In the genomic region with DNA sequence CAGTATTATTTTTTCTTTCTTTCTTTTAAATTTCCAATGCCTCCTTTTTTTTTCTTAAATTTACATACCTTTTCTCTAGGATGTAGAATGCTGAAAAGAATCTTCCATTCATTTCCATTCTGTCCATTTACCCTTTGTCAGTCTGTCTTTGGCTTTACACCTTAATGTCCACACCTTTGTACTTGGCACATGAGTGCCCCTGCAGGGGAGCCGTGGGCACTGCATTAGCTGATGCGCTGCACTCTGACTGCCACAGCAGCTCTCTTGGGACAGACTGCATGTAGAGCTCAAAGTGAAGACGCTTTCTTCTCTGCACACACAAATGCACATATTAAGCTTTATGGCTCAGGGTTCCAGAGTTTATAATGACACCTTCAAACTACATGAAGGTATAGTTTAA, we compare ENCODE assay signal across 10 mouse cellular contexts.
DNase-seq lines count a peak whose midpoint lies in the region; ATAC-seq and TF ChIP-seq lines count a peak whose summit lies in the region.
"Had no signal": no experiment of that assay in that cellular context is flagged by ENCODE, and none has a peak within 500 bp of the region (broad histone marks: within the 10 kb centered on the region; RNA-seq: fewer than 3 reads in every experiment).

No protein-coding gene starts in this region.

- peak; percentile 55 for TF ChIP-seq CTCF in lung, postnatal 0 days (IDR thresholded peaks at IDR 0.05)
- TF ChIP-seq CTCF in Patski (IDR thresholded peaks at IDR 0.05), result peak; percentile 53

- POLR2A ChIA-PET in Patski (lab: Charles Lee), result no interaction called here

- CTCF ChIA-PET in Patski (lab: Charles Lee), result no interaction called here

- no peak overlapping the region for H3K27ac ChIP-seq in lung, postnatal 0 days (ENCODE audit: low read length)
- H3K27ac ChIP-seq in hindbrain, embryonic 10.5 days, result no peak overlapping the region
- H3K27ac ChIP-seq: hindbrain, embryonic 15.5 days had no signal

- intact Hi-C loops in heart, postnatal 14 days (cut with DNase I), result no loop called here

- no peaks in the 10 kb centered on the region for H3K36me3 ChIP-seq in lung, postnatal 0 days (ENCODE audit: insufficient read depth, low read length)
- no peaks in the 10 kb centered on the region for H3K36me3 ChIP-seq in hindbrain, embryonic 10.5 days
- H3K36me3 ChIP-seq: hindbrain, embryonic 15.5 days had no signal

- H3K9me3 ChIP-seq in lung, postnatal 0 days (ENCODE audit: low read length), result no peaks in the 10 kb centered on the region
- no peaks in the 10 kb centered on the region for H3K9me3 ChIP-seq in hindbrain, embryonic 10.5 days
- H3K9me3 ChIP-seq: hindbrain, embryonic 15.5 days had no signal

- H3K4me1 ChIP-seq in lung, postnatal 0 days (ENCODE audit: insufficient read depth, low read depth, low read length), result no peaks in the 10 kb centered on the region
- H3K4me1 ChIP-seq in hindbrain, embryonic 10.5 days (replicated peaks), result no peaks in the 10 kb centered on the region
- H3K4me1 ChIP-seq: hindbrain, embryonic 15.5 days had no signal

- ATAC-seq in lung, postnatal 0 days, result no peak
- ATAC-seq in Patski, result no peak

- TF ChIP-seq EP300 in lung, postnatal 0 days (IDR thresholded peaks at IDR 0.05), result no peak

- no peak overlapping the region for H3K9ac ChIP-seq in lung, postnatal 0 days (replicated peaks; ENCODE audit: low read depth)
- H3K9ac ChIP-seq: hindbrain, embryonic 15.5 days had no signal

- 44% methylated on average over 3 of the region's 3 CpGs for WGBS in lung, postnatal 0 days
- 55% methylated on average over 3 of the region's 3 CpGs for WGBS in hindbrain, embryonic 10.5 days

- no peaks in the 10 kb centered on the region for H3K27me3 ChIP-seq in lung, postnatal 0 days (replicated peaks; ENCODE audit: insufficient read depth, low read length)
- no peaks in the 10 kb centered on the region for H3K27me3 ChIP-seq in Patski
- H3K27me3 ChIP-seq in hindbrain, embryonic 10.5 days (ENCODE audit: insufficient read depth, poor library complexity, severe bottlenecking), result no peaks in the 10 kb centered on the region
- H3K27me3 ChIP-seq: hindbrain, embryonic 15.5 days had no signal

- in situ Hi-C loops in Patski (cut with MboI; ENCODE audit: low pct_unique_long_range_greater_than_20kb), result no loop called here

- H3K4me3 ChIP-seq in lung, postnatal 0 days (ENCODE audit: low read depth, low read length), result no peak overlapping the region
- no peak overlapping the region for H3K4me3 ChIP-seq in hindbrain, embryonic 10.5 days
- H3K4me3 ChIP-seq: hindbrain, embryonic 15.5 days had no signal

- no peak overlapping the region for H3K4me2 ChIP-seq in lung, postnatal 0 days (replicated peaks; ENCODE audit: low read depth, low read length)
- H3K4me2 ChIP-seq: hindbrain, embryonic 15.5 days had no signal

- peak; percentile 3 to 4 for DNase-seq in heart, postnatal 14 days
- DNase-seq in heart, adult 18-20 months, result no peak
- DNase-seq in lung, postnatal 0 days (ENCODE audit: low spot score), result no peak
- DNase-seq in lung, postnatal 4 days, result no peak
- DNase-seq in Patski (ENCODE audit: low read depth, low spot score), result no peak
- DNase-seq in induced T-regulatory cell, adult 2 months (ENCODE audit: low read depth), result peak; percentile 5
- no peak for DNase-seq in hindbrain, embryonic 10.5 days (ENCODE audit: low spot score)
- no peak for DNase-seq in right cerebral cortex, adult 18-20 months
- DNase-seq: gastrocnemius, postnatal 36 days had no signal

Comparison
In these comparisons a context has a peak if more than half of its experiments do, and no peak if none do; other contexts are left out.
1. DNase-seq: peak in heart, postnatal 14 days (2 of 2) and induced T-regulatory cell, adult 2 months (single experiment); none in heart, adult 18-20 months (0 of 2), lung, postnatal 0 days (single experiment), lung, postnatal 4 days (0 of 2), Patski (single experiment), hindbrain, embryonic 10.5 days (single experiment) and right cerebral cortex, adult 18-20 months (single experiment).